Mouse (Mus musculus): ENCODE results near the gene Prkcsh. TPM values are rescaled to one million over a fixed set of nuclear protein-coding genes. Genes with fewer than 3 reads are reported as not detected.

Prkcsh gene
- polyA plus RNA-seq, 1 experiment from 2014 or later, result 79.9 TPM

DNA sequence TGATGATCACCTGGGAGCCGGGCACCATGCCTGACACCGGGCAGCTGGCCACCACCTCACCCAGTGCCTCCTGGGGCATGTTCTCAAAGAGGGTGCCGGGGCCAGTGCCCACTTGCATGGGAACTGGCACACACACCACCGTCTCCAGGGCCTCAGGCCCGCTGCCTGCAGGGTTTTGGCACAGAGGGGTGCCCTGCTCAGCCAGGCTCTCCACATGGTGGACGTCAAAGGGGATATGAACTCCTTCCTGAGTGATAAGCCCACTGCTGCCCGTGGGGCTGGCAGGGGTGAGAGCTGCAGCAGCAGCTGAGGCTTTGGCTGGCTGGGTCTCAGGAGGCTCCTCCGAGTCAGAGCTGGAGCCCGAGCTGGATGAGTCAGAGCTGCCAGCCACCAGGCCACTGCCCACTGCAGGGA lies 55.4 kb downstream of the Prkcsh start:
- Histone ChIP-seq H3K9ac (replicated peaks; ENCODE audit: low read length) (no peak overlapping the region), H3K27ac (replicated peaks; ENCODE audit: low read depth, low read length) (no peak overlapping the region), H3K4me2 (ENCODE audit: low read depth, low read length) (no peak overlapping the region), H3K27me3 (ENCODE audit: control insufficient read depth, insufficient read depth, low read length) (peaks cover 8% of the 10 kb centered on the region), H3K4me1 (ENCODE audit: control insufficient read depth, insufficient read depth, low read length) (no peaks in the 10 kb centered on the region; the same call in 1 of the 2 replicates), H3K4me3 (ENCODE audit: low read depth, low read length) (no peak overlapping the region), H3K36me3 (replicated peaks; ENCODE audit: control insufficient read depth, insufficient read depth, low read depth, low read length) (peaks cover 5% of the 10 kb centered on the region), H3K9me3 (replicated peaks; ENCODE audit: control insufficient read depth, low read length) (no peaks in the 10 kb centered on the region)
- 88% methylated on average over 9 of the region's 9 CpGs for WGBS
- no peak for DNase-seq (ENCODE audit: low spot score)
- no peak for ATAC-seq (replicated peaks; ENCODE audit: insufficient number of reproducible peaks, low FRiP score, low TSS enrichment, low read depth)

DNA sequence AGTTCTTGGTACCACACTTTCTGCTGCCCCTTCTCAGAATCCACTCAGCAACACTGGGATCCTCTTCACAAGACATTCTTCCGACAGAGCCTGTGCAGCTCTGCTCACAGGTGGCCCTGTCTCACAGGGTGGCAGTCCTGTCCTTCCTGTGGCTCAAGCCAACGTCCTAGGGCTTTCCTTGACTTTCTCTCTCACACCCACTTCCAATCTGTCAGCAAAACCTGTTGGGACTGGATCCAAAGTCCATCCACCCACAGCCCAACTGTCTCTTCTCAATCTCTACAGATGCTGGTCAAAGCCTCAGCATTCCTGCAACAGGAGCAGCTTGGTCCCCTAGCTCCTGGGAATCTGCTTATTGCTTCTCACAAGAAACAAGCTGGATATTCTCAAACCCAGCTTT lies 58.7 kb downstream of the Prkcsh start:
- Histone ChIP-seq H3K27ac (replicated peaks; ENCODE audit: low read depth, low read length) (no peak overlapping the region), H3K9me3 (replicated peaks; ENCODE audit: control insufficient read depth, low read length) (no peaks in the 10 kb centered on the region), H3K36me3 (replicated peaks; ENCODE audit: control insufficient read depth, insufficient read depth, low read depth, low read length) (peaks cover 7% of the 10 kb centered on the region), H3K4me2 (ENCODE audit: low read depth, low read length) (no peak overlapping the region), H3K4me1 (ENCODE audit: control insufficient read depth, insufficient read depth, low read length) (no peaks in the 10 kb centered on the region), H3K9ac (replicated peaks; ENCODE audit: low read length) (no peak overlapping the region), H3K4me3 (ENCODE audit: low read depth, low read length) (no peak overlapping the region), H3K27me3 (ENCODE audit: control insufficient read depth, insufficient read depth, low read length) (no peaks in the 10 kb centered on the region)
- ATAC-seq (replicated peaks; ENCODE audit: insufficient number of reproducible peaks, low FRiP score, low TSS enrichment, low read depth) (no peak), DNase-seq (ENCODE audit: low spot score) (no peak)
- 75% methylated on average over 2 of the region's 2 CpGs for WGBS

Other genes starting within 250 kb of the Prkcsh start
- 126 and 132 TPM in 2 replicates for gene Spc24, start 242.5 kb upstream of the Prkcsh start, polyA plus RNA-seq (2014; fragmentation: Nextera tagmentation; extraction: Ambion mirVana)
- 6.1 and 7.6 TPM in 2 replicates for gene Kank2, start 204.1 kb upstream of the Prkcsh start, polyA plus RNA-seq (2014; fragmentation: Nextera tagmentation; extraction: Ambion mirVana)
- 0.25 TPM in 1 of 2 replicates, not detected in the other for gene Angptl8, start 167.3 kb upstream of the Prkcsh start, polyA plus RNA-seq (2014; fragmentation: Nextera tagmentation; extraction: Ambion mirVana)
- 15.6 and 17.8 TPM in 2 replicates for gene Dock6, start 150.2 kb upstream of the Prkcsh start, polyA plus RNA-seq (2014; fragmentation: Nextera tagmentation; extraction: Ambion mirVana)
- 4.8 and 6.1 TPM in 2 replicates for gene Rab3d, start 84.6 kb upstream of the Prkcsh start, polyA plus RNA-seq (2014; fragmentation: Nextera tagmentation; extraction: Ambion mirVana)
- gene Ccdc159, start 75.3 kb upstream of the Prkcsh start, polyA plus RNA-seq (2014; fragmentation: Nextera tagmentation; extraction: Ambion mirVana), result 2.5 and 3.1 TPM in 2 replicates
- gene Tmem205, start 75.2 kb upstream of the Prkcsh start, polyA plus RNA-seq (2014; fragmentation: Nextera tagmentation; extraction: Ambion mirVana), result 28.5 and 33.8 TPM in 2 replicates
- gene Plppr2, start 65.8 kb upstream of the Prkcsh start, polyA plus RNA-seq (2014; fragmentation: Nextera tagmentation; extraction: Ambion mirVana), result 6.9 and 9.5 TPM in 2 replicates
- 17.2 and 17.4 TPM in 2 replicates for gene Swsap1, start 47.1 kb upstream of the Prkcsh start, polyA plus RNA-seq (2014; fragmentation: Nextera tagmentation; extraction: Ambion mirVana)
- 3.8 and 6.4 TPM in 2 replicates for gene Epor, start 39.3 kb upstream of the Prkcsh start, polyA plus RNA-seq (2014; fragmentation: Nextera tagmentation; extraction: Ambion mirVana)
- gene Rgl3, start 13.4 kb upstream of the Prkcsh start, polyA plus RNA-seq (2014; fragmentation: Nextera tagmentation; extraction: Ambion mirVana), result 1.0 and 1.3 TPM in 2 replicates
- gene Ccdc151, start 172 bp upstream of the Prkcsh start, polyA plus RNA-seq (2014; fragmentation: Nextera tagmentation; extraction: Ambion mirVana), result 2.6 and 2.9 TPM in 2 replicates
- gene Elavl3, start 49.2 kb downstream of the Prkcsh start, polyA plus RNA-seq (2014; fragmentation: Nextera tagmentation; extraction: Ambion mirVana), result 11.2 and 13.7 TPM in 2 replicates
- gene Gm49318, start 68.5 kb downstream of the Prkcsh start, polyA plus RNA-seq (2014; fragmentation: Nextera tagmentation; extraction: Ambion mirVana), result not detected in 2 replicates
- 5.5 and 7.1 TPM in 2 replicates for gene Zfp653, start 68.6 kb downstream of the Prkcsh start, polyA plus RNA-seq (2014; fragmentation: Nextera tagmentation; extraction: Ambion mirVana)
- gene Ecsit, start 82.6 kb downstream of the Prkcsh start, polyA plus RNA-seq (2014; fragmentation: Nextera tagmentation; extraction: Ambion mirVana), result 25.2 and 26.6 TPM in 2 replicates
- gene Cnn1, start 96.4 kb downstream of the Prkcsh start, polyA plus RNA-seq (2014; fragmentation: Nextera tagmentation; extraction: Ambion mirVana), result 1.4 and 4.0 TPM in 2 replicates
- 210 and 215 TPM in 2 replicates for gene Elof1, start 114.4 kb downstream of the Prkcsh start, polyA plus RNA-seq (2014; fragmentation: Nextera tagmentation; extraction: Ambion mirVana)
- 14.3 and 15.7 TPM in 2 replicates for gene Acp5, start 132.9 kb downstream of the Prkcsh start, polyA plus RNA-seq (2014; fragmentation: Nextera tagmentation; extraction: Ambion mirVana)
- gene Pigyl, start 154.0 kb downstream of the Prkcsh start, polyA plus RNA-seq (2014; fragmentation: Nextera tagmentation; extraction: Ambion mirVana), result 52.7 and 58.2 TPM in 2 replicates
- 0.10 and 0.11 TPM in 2 replicates for gene Zfp872, start 185.3 kb downstream of the Prkcsh start, polyA plus RNA-seq (2014; fragmentation: Nextera tagmentation; extraction: Ambion mirVana)
- gene Zfp809, start 222.9 kb downstream of the Prkcsh start, polyA plus RNA-seq (2014; fragmentation: Nextera tagmentation; extraction: Ambion mirVana), result 9.6 and 11.4 TPM in 2 replicates

Measured in embryonic facial prominence, embryonic 11.5 days (tissue).